Mouse (Mus musculus): ENCODE results near the gene Slc43a2. TPM values are rescaled to one million over a fixed set of nuclear protein-coding genes. Genes with fewer than 3 reads are reported as not detected.
A peak's percentile ranks its signal among the peaks of the same experiment; 100 is the strongest.

Slc43a2 gene
- polyA plus RNA-seq, 1 experiment = 148 TPM

- 87% methylated on average over 5 of the region's 5 CpGs for WGBS
- no peaks in the 10 kb centered on the region for H3K27me3 ChIP-seq (replicated peaks; ENCODE audit: control insufficient read depth, insufficient read depth, low read length)
- no peak overlapping the region for H3K27ac ChIP-seq (ENCODE audit: insufficient read depth, low read depth, low read length)
- H3K4me3 ChIP-seq (ENCODE audit: insufficient read depth, low read depth, low read length) = no peak overlapping the region
- H3K4me1 ChIP-seq (ENCODE audit: control insufficient read depth, insufficient read depth, low read length) = peaks cover 4% of the 10 kb centered on the region; the same call in 1 of the 2 replicates
- no peak for DNase-seq
- H3K36me3 ChIP-seq (ENCODE audit: control insufficient read depth, insufficient read depth, low read length) = no peaks in the 10 kb centered on the region
- TF ChIP-seq POLR2A (IDR thresholded peaks at IDR 0.05; ENCODE audit: low read depth, low read length) (no peak), CTCF (conservative IDR thresholded peaks at IDR 0.05; ENCODE audit: insufficient read depth, insufficient read length, low read depth, low read length) (no peak)
These were observed 55.5 kb downstream of the Slc43a2 start for GRCm38 (mm10) chr11:75586963-75587362.

DNA sequence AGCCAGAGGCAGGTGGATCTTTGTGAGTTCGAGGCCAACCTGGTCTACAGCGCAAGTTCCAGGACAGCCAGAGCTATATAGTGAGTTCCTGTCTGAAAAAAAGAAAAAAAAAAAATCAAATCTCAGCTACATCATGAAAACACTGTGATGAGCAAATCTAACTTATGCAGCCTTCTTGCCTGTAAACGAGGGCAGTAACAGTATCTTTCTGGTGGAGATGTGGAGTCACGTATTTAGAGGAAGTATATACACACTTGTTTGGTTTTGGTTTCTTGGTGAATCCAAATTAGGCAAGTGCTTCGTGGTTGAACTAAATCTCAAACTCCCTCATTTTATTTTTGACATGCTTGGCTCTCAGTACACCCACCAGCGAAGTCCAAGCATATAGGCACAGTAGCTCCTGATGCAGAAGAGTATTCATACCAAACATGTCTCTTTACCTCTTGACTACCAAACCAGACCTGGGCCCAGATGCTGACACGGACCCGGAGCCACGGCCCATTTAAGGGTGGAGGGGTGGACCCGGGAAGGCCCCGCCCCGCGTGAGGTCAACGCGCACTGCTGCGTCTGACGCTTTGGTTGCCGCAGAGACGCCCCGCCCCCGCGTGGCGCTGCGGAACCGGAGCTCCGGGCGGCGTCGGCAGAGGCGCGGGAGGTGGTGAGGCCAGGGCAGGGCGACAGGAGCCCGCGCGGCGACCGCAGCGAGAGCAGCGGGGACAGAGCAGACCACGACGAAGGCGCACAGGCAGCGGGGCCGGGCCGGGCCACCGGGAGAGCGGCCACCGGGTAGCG, 56.2 kb downstream of the Slc43a2 start, which contains the start of gene Pitpna:
TSS of gene Pitpna (plus strand) at position 605 of the 792 bp plus-strand sequence.
- Histone ChIP-seq H3K36me3 (ENCODE audit: control insufficient read depth, insufficient read depth, low read length) (no peaks in the 10 kb centered on the region), H3K27ac (ENCODE audit: insufficient read depth, low read depth, low read length) (peak within 1 kb of the TSS; percentile 82), H3K4me3 (ENCODE audit: insufficient read depth, low read depth, low read length) (peak within 1 kb of the TSS; percentile 86), H3K4me1 (ENCODE audit: control insufficient read depth, insufficient read depth, low read length) (peaks cover 4% of the 10 kb centered on the region; the same call in 1 of the 2 replicates), H3K27me3 (replicated peaks; ENCODE audit: control insufficient read depth, insufficient read depth, low read length) (no peaks in the 10 kb centered on the region)
- 5% methylated on average over 47 of the region's 49 CpGs for WGBS
- no peak for TF ChIP-seq CTCF (conservative IDR thresholded peaks at IDR 0.05; ENCODE audit: insufficient read depth, insufficient read length, low read depth, low read length)
- peak; percentile 40 for TF ChIP-seq POLR2A (IDR thresholded peaks at IDR 0.05; ENCODE audit: low read depth, low read length)
- peak; percentile 97 for DNase-seq

DNA sequence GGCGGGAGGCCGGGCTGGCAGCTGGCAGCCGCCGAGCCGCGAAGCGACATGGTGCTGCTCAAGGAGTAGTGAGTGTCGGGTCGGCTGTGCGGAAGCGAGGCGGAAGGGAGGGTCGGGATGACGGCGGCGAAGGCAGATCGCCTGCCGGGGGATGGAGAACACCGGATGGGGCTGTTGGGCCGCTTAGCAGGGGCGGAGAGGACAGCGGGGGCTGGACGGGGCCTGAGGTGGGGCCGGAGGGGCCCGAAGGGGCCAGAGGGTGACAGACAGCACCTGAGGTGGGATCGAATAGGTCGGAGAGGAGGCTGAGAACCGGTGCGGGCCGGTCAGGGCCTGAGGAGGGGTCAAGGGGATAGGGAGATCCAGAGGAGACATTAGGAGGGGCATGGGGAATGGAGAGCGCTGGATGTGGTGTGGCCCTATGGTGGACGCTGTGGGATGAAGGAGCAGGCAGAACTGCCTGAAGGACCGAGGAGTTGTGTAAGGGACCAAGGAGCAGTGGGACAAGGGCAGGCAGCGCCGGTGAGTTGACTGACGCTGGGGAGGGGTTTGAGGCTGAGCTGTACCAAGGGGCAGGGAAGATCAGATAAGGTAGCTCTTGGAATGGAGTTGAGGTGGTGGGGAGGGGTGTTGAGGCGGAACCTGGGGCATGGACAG, 56.9 kb downstream of the Slc43a2 start:
- 1% methylated on average over 37 of the region's 37 CpGs for WGBS
- peak overlapping the region; percentile 86 for H3K4me3 ChIP-seq (ENCODE audit: insufficient read depth, low read depth, low read length)
- no peaks in the 10 kb centered on the region for H3K27me3 ChIP-seq (replicated peaks; ENCODE audit: control insufficient read depth, insufficient read depth, low read length)
- no peaks in the 10 kb centered on the region for H3K36me3 ChIP-seq (ENCODE audit: control insufficient read depth, insufficient read depth, low read length)
- DNase-seq = no peak
- H3K4me1 ChIP-seq (ENCODE audit: control insufficient read depth, insufficient read depth, low read length) = peaks cover 4% of the 10 kb centered on the region; the same call in 1 of the 2 replicates
- TF ChIP-seq POLR2A (IDR thresholded peaks at IDR 0.05; ENCODE audit: low read depth, low read length) = no peak
- no peak for TF ChIP-seq CTCF (conservative IDR thresholded peaks at IDR 0.05; ENCODE audit: insufficient read depth, insufficient read length, low read depth, low read length)
- H3K27ac ChIP-seq (ENCODE audit: insufficient read depth, low read depth, low read length) = peak overlapping the region; percentile 76

- peak; percentile 34 for DNase-seq
- Histone ChIP-seq H3K27ac (ENCODE audit: insufficient read depth, low read depth, low read length) (no peak overlapping the region), H3K4me3 (ENCODE audit: insufficient read depth, low read depth, low read length) (no peak overlapping the region), H3K36me3 (ENCODE audit: control insufficient read depth, insufficient read depth, low read length) (no peaks in the 10 kb centered on the region), H3K4me1 (ENCODE audit: control insufficient read depth, insufficient read depth, low read length) (peaks cover 18% of the 10 kb centered on the region), H3K27me3 (replicated peaks; ENCODE audit: control insufficient read depth, insufficient read depth, low read length) (no peaks in the 10 kb centered on the region)
- 60% methylated on average over 5 of the region's 5 CpGs for WGBS
- no peak for TF ChIP-seq POLR2A (IDR thresholded peaks at IDR 0.05; ENCODE audit: low read depth, low read length)
- TF ChIP-seq CTCF (conservative IDR thresholded peaks at IDR 0.05; ENCODE audit: insufficient read depth, insufficient read length, low read depth, low read length) = no peak
These were observed 61.1 kb downstream of the Slc43a2 start for GRCm38 (mm10) chr11:75592612-75593011.

DNA sequence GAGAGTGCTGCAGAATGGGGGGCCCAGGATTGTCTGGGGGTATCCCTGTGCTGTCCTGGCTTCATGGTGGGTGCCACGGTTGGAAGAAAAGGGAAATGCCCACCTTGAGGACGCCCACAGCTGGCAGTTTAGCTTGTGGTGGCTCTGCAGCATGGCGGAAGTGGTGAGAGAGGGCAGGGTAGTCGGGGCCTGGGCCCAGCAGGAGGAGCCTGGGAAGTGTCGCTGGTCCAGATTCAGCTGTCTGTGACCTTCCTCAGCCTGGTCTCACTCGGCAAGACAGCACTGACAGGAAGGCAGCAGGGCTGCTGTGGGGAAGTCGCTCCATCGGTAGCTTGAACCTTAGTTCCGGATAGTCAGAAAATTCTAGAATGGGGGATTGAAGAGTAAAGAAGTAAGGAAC, 62.9 kb downstream of the Slc43a2 start:
- 77% methylated on average over 9 of the region's 9 CpGs for WGBS
- no peak overlapping the region for H3K4me3 ChIP-seq (ENCODE audit: insufficient read depth, low read depth, low read length)
- H3K27me3 ChIP-seq (replicated peaks; ENCODE audit: control insufficient read depth, insufficient read depth, low read length) = no peaks in the 10 kb centered on the region
- DNase-seq = no peak
- no peak for TF ChIP-seq POLR2A (IDR thresholded peaks at IDR 0.05; ENCODE audit: low read depth, low read length)
- TF ChIP-seq CTCF (conservative IDR thresholded peaks at IDR 0.05; ENCODE audit: insufficient read depth, insufficient read length, low read depth, low read length) = no peak
- peaks cover 15% of the 10 kb centered on the region for H3K4me1 ChIP-seq (ENCODE audit: control insufficient read depth, insufficient read depth, low read length)
- H3K36me3 ChIP-seq (ENCODE audit: control insufficient read depth, insufficient read depth, low read length) = no peaks in the 10 kb centered on the region; the same call in 1 of the 2 replicates
- no peak overlapping the region for H3K27ac ChIP-seq (ENCODE audit: insufficient read depth, low read depth, low read length)

- peak overlapping the region; percentile 42; the same call in 1 of the 2 replicates for H3K27ac ChIP-seq (ENCODE audit: insufficient read depth, low read depth, low read length)
- 48% methylated on average over 2 of the region's 2 CpGs for WGBS
- H3K36me3 ChIP-seq (ENCODE audit: control insufficient read depth, insufficient read depth, low read length) = peaks cover under 1% of the 10 kb centered on the region; the same call in 1 of the 2 replicates
- no peak for TF ChIP-seq CTCF (conservative IDR thresholded peaks at IDR 0.05; ENCODE audit: insufficient read depth, insufficient read length, low read depth, low read length)
- TF ChIP-seq POLR2A (IDR thresholded peaks at IDR 0.05; ENCODE audit: low read depth, low read length) = no peak
- peak; percentile 66 for DNase-seq
- peaks cover 15% of the 10 kb centered on the region for H3K4me1 ChIP-seq (ENCODE audit: control insufficient read depth, insufficient read depth, low read length)
- no peak overlapping the region for H3K4me3 ChIP-seq (ENCODE audit: insufficient read depth, low read depth, low read length)
- H3K27me3 ChIP-seq (replicated peaks; ENCODE audit: control insufficient read depth, insufficient read depth, low read length) = no peaks in the 10 kb centered on the region
These were observed 63.9 kb downstream of the Slc43a2 start for GRCm38 (mm10) chr11:75595404-75595803.

DNA sequence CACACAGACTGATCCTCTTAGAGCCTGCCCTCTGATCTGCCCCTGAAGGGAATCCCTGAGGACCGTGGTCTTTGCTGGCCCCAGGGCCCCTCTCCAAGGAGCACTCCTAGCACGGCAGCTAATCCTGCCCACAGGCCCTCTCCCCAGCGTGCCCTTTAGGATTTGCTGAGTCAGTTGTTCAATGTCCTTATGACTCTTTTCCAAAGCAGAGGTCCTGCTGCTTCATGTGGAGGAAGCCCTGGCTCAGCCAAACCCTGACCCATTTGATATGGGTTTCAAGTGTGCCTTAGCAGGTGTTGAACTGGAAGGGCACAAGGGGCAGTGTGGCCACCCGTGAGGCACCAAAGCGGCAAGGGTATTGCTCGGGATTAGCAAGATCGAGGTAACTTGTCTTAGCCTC, 64.3 kb downstream of the Slc43a2 start:
- Histone ChIP-seq H3K4me3 (ENCODE audit: insufficient read depth, low read depth, low read length) (no peak overlapping the region), H3K4me1 (ENCODE audit: control insufficient read depth, insufficient read depth, low read length) (peaks cover 15% of the 10 kb centered on the region), H3K27me3 (replicated peaks; ENCODE audit: control insufficient read depth, insufficient read depth, low read length) (no peaks in the 10 kb centered on the region), H3K27ac (ENCODE audit: insufficient read depth, low read depth, low read length) (peak overlapping the region; percentile 42; the same call in 1 of the 2 replicates), H3K36me3 (ENCODE audit: control insufficient read depth, insufficient read depth, low read length) (peaks cover 1% of the 10 kb centered on the region; the same call in 1 of the 2 replicates)
- WGBS = 58% methylated on average over 7 of the region's 7 CpGs
- peak; percentile 49 for DNase-seq
- no peak for TF ChIP-seq POLR2A (IDR thresholded peaks at IDR 0.05; ENCODE audit: low read depth, low read length)
- TF ChIP-seq CTCF (conservative IDR thresholded peaks at IDR 0.05; ENCODE audit: insufficient read depth, insufficient read length, low read depth, low read length) = no peak

Measured in kidney, adult 2 months (tissue).